Mouse (Mus musculus) spleen, adult 2 months (tissue): ENCODE results near the gene Agbl4. TPM values are rescaled to one million over a fixed set of nuclear protein-coding genes. Genes with fewer than 3 reads are reported as not detected.

Source experiments
- DNase-seq, 2 experiments: peaks; one replicate each; pipeline versions ENCODE4 v3.0.0 to v3.0.0-alpha.2; 2012 to 2021; ENCODE audit warnings: low spot score in 2 of 2, low read depth in 1 of 2
- H3K27ac ChIP-seq: fragments of 200-500 bp; 2 replicates; pipeline ENCODE4 v1.5.1; 2012; ENCODE audit warnings: low read length, inconsistent platforms; ENCODE audit not compliant: insufficient read depth
- H3K27me3 ChIP-seq: fragments of 200-500 bp; 2 replicates; pipeline ENCODE4 v1.6.1; 2012; ENCODE audit warnings: mild to moderate bottlenecking, moderate library complexity, low read length, inconsistent platforms; ENCODE audit not compliant: control insufficient read depth, insufficient read depth
- H3K36me3 ChIP-seq: fragments of 200-500 bp; 2 replicates; pipeline ENCODE4 v1.6.1; 2012; ENCODE audit warnings: mild to moderate bottlenecking, low read length, inconsistent platforms; ENCODE audit not compliant: control insufficient read depth, insufficient read depth
- H3K4me1 ChIP-seq: fragments of 200-500 bp; 2 replicates; pipeline ENCODE4 v1.6.1; 2011; ENCODE audit warnings: inconsistent platforms; ENCODE audit not compliant: control insufficient read depth, insufficient read depth, insufficient read length
- H3K4me3 ChIP-seq: fragments of 200-500 bp; 2 replicates; pipeline ENCODE4 v1.5.1; 2011; ENCODE audit warnings: mild to moderate bottlenecking, inconsistent platforms; ENCODE audit not compliant: insufficient read depth, insufficient read length; ENCODE audit errors: extremely low read depth
- CTCF ChIP-seq: fragments of 200-500 bp; IDR thresholded peaks from 2 replicates; pipeline ENCODE4 v1.5.1; 2011; ENCODE audit warnings: mild to moderate bottlenecking, inconsistent platforms; ENCODE audit not compliant: insufficient read depth, insufficient read length, insufficient replicate concordance; ENCODE audit errors: extremely low read depth
- POLR2A ChIP-seq: fragments of 200-500 bp; IDR thresholded peaks from 2 replicates; pipeline ENCODE4 v1.6.1; 2011; ENCODE audit warnings: low read depth, low read length, inconsistent platforms
- WGBS: fragments of 180-500 bp; shearing (Covaris S2); methylation state at CpG from one replicate; pipeline ENCODE4 v1.1.7; 2018; 5-methylcytosine and 5-hydroxymethylcytosine counted together
- polyA plus RNA-seq: library from polyadenylated mRNA; depleted of rRNA; stranded (reverse); fragments of >200 nt; gene quantifications from 2 replicates; pipeline ENCODE4 v1.2.3, GENCODE M21; 2012

The Agbl4 gene
- polyA plus RNA-seq, 1 experiment, result 0.18 TPM

- no peaks in the 10 kb centered on the region for H3K4me1 ChIP-seq
- H3K36me3 ChIP-seq, result no peaks in the 10 kb centered on the region
- 0 out of 2 replicates have a peak, but pooled peaks cover 2% of the 10 kb centered on the region for H3K27me3 ChIP-seq
- TF ChIP-seq POLR2A (no peak), CTCF (no peak)
- DNase-seq, result no peak
- no peak overlapping the region for H3K4me3 ChIP-seq
- no peak overlapping the region for H3K27ac ChIP-seq
- 61% methylated on average over 1 of the region's 1 CpGs for WGBS
These were observed 1075.6 kb downstream of the Agbl4 start for GRCm38 (mm10) chr4:111473014-111473413.

GRCm38 (mm10) chr4:111475374-111475971, 1078.0 kb downstream of the Agbl4 start:
- TF ChIP-seq CTCF (no peak), POLR2A (no peak)
- 0 out of 2 replicates have a peak, but pooled peaks cover 2% of the 10 kb centered on the region for H3K27me3 ChIP-seq
- WGBS, result 86% methylated on average over 10 of the region's 10 CpGs

GRCm38 (mm10) chr4:111477507-111477906, 1080.0 kb downstream of the Agbl4 start:
- no peaks in the 10 kb centered on the region for H3K4me1 ChIP-seq
- H3K27ac ChIP-seq, result no peak overlapping the region
- H3K36me3 ChIP-seq, result no peaks in the 10 kb centered on the region
- no peaks in the 10 kb centered on the region for H3K27me3 ChIP-seq
- 76% methylated on average over 4 of the region's 4 CpGs for WGBS
- DNase-seq, result no peak
- no peak for TF ChIP-seq POLR2A
- no peak overlapping the region for H3K4me3 ChIP-seq

More at GRCm38 (mm10) chr4:111475374-111475971, 1078.0 kb downstream of the Agbl4 start:
- no peaks in the 10 kb centered on the region for H3K4me1 ChIP-seq
- no peaks in the 10 kb centered on the region for H3K36me3 ChIP-seq
- H3K27ac ChIP-seq, result no peak overlapping the region
- H3K4me3 ChIP-seq, result no peak overlapping the region
- DNase-seq, result no peak

GRCm38 (mm10) chr4:111483499-111483898, 1086.0 kb downstream of the Agbl4 start:
- no peaks in the 10 kb centered on the region for H3K36me3 ChIP-seq
- no peaks in the 10 kb centered on the region for H3K4me1 ChIP-seq
- H3K4me3 ChIP-seq, result no peak overlapping the region
- DNase-seq, result no peak
- no peak overlapping the region for H3K27ac ChIP-seq
- WGBS, result 87% methylated on average over 5 of the region's 5 CpGs
- H3K27me3 ChIP-seq, result no peaks in the 10 kb centered on the region
- TF ChIP-seq POLR2A, result no peak
- no peak for TF ChIP-seq CTCF

GRCm38 (mm10) chr4:111485189-111485588, 1087.7 kb downstream of the Agbl4 start:
- H3K4me1 ChIP-seq, result no peaks in the 10 kb centered on the region
- no peaks in the 10 kb centered on the region for H3K36me3 ChIP-seq
- no peak overlapping the region for H3K4me3 ChIP-seq
- DNase-seq, result no peak
- TF ChIP-seq POLR2A, result no peak
- TF ChIP-seq CTCF, result no peak
- no peaks in the 10 kb centered on the region for H3K27me3 ChIP-seq
- no peak overlapping the region for H3K27ac ChIP-seq
- WGBS, result 62% methylated on average over 5 of the region's 5 CpGs

- H3K4me1 ChIP-seq, result no peaks in the 10 kb centered on the region
- no peak overlapping the region for H3K4me3 ChIP-seq
- TF ChIP-seq CTCF, result no peak
- no peak for TF ChIP-seq POLR2A
- no peaks in the 10 kb centered on the region for H3K27me3 ChIP-seq
- H3K27ac ChIP-seq, result no peak overlapping the region
- H3K36me3 ChIP-seq, result no peaks in the 10 kb centered on the region
- 79% methylated on average over 5 of the region's 5 CpGs for WGBS
- no peak for DNase-seq
These were observed 1088.7 kb downstream of the Agbl4 start for GRCm38 (mm10) chr4:111486187-111486586.

- H3K4me1 ChIP-seq, result no peaks in the 10 kb centered on the region
- DNase-seq, result no peak
- no peak overlapping the region for H3K4me3 ChIP-seq
- WGBS, result 92% methylated on average over 4 of the region's 4 CpGs
- no peaks in the 10 kb centered on the region for H3K27me3 ChIP-seq
- no peaks in the 10 kb centered on the region for H3K36me3 ChIP-seq
- TF ChIP-seq CTCF (no peak), POLR2A (no peak)
- H3K27ac ChIP-seq, result no peak overlapping the region
These were observed 1089.9 kb downstream of the Agbl4 start for GRCm38 (mm10) chr4:111487233-111487843.
